Mouse (Mus musculus): ENCODE data around the gene Pdzk1. TPM values are rescaled to one million over a fixed set of nuclear protein-coding genes. Genes with fewer than 3 reads are reported as not detected.

The Pdzk1 gene
- total and polyA plus RNA-seq, 3 experiments, result 0.18 to 0.27 TPM; not detected in 1

DNA sequence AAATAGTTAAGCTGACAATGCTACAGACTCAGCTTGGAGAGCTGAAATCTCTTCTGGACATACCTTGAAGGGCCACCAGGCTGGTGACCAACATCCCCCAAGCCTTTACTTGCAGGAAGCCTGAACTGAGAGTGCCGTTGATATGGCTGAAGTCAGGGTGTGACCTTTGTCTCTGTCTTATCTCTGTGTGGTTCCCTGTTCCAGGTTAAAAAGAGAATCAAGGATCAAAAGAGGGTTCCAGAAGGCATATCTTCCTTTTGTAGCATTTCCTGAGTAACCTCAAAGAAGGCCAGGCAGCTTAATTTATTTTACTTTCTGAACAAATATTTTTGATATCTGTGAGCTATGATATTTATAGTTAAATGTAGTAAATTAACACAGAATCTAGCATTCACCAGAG is 26.9 kb upstream of the Pdzk1 start:
- Histone ChIP-seq H3K27ac (ENCODE audit: control insufficient read depth, low read depth, low read length) (no peak overlapping the region), H3K4me3 (ENCODE audit: control insufficient read depth in 1 of 2, insufficient read depth in 1 of 2, low read depth in 2 of 2, low read length in 2 of 2) (no peak overlapping the region), H3K27me3 (ENCODE audit: control insufficient read depth in 1 of 2, insufficient read depth in 2 of 2, low read length in 2 of 2) (no peaks in the 10 kb centered on the region), H3K4me1 (ENCODE audit: control insufficient read depth in 1 of 2, insufficient read depth in 2 of 2, low read length in 2 of 2) (peaks cover 3 to 6% of the 10 kb centered on the region in 2 experiments), H3K9me3 (replicated peaks; ENCODE audit: insufficient read depth, low read length) (no peaks in the 10 kb centered on the region), H3K9ac (ENCODE audit: control insufficient read depth, low read depth, low read length, poor library complexity, severe bottlenecking) (no peak overlapping the region), H3K79me2 (ENCODE audit: control insufficient read depth, insufficient read depth, low read length, poor library complexity) (no peaks in the 10 kb centered on the region), H3K36me3 (ENCODE audit: control insufficient read depth in 1 of 2, insufficient read depth in 2 of 2, low read length in 2 of 2) (peaks cover 0 to 9% of the 10 kb centered on the region in 2 experiments; a peak in 2 of 4 replicates)
- TF ChIP-seq ZNF384 (IDR thresholded peaks at IDR 0.05; ENCODE audit: low read depth, low read length) (no peak), ZKSCAN1 (IDR thresholded peaks at IDR 0.05; ENCODE audit: low read depth, low read length) (no peak), JUND (IDR thresholded peaks at IDR 0.05; ENCODE audit: low read depth, low read length) (no peak), SMC3 (IDR thresholded peaks at IDR 0.05; ENCODE audit: low read depth, low read length) (no peak), MXI1 (IDR thresholded peaks at IDR 0.05; ENCODE audit: low read depth, low read length) (no peak), UBTF (IDR thresholded peaks at IDR 0.05; ENCODE audit: borderline replicate concordance, insufficient read depth, low read depth, low read length) (no peak), ZMIZ1 (IDR thresholded peaks at IDR 0.05; ENCODE audit: low read depth, low read length) (no peak), MAZ (IDR thresholded peaks at IDR 0.05; ENCODE audit: low read depth, low read length) (no peak), POLR2A (IDR thresholded peaks at IDR 0.05; ENCODE audit: control insufficient read depth in 1 of 2, insufficient read depth in 1 of 2, low read depth in 1 of 2, low read length in 2 of 2, poor library complexity in 1 of 2) (no peak), NRF1 (IDR thresholded peaks at IDR 0.05; ENCODE audit: insufficient read depth, low read depth, low read length, poor library complexity, severe bottlenecking) (no peak), MYC (IDR thresholded peaks at IDR 0.05; ENCODE audit: low read depth, low read length) (no peak), E2F4 (IDR thresholded peaks at IDR 0.05; ENCODE audit: borderline replicate concordance, low read depth, low read length) (no peak), ETS1 (IDR thresholded peaks at IDR 0.05; ENCODE audit: low read depth, low read length) (no peak), CHD2 (IDR thresholded peaks at IDR 0.05; ENCODE audit: low read length) (no peak), ELF1 (IDR thresholded peaks at IDR 0.05; ENCODE audit: low read depth, low read length) (no peak), USF1 (IDR thresholded peaks at IDR 0.05; ENCODE audit: low read depth, low read length) (no peak), CTCF (IDR thresholded peaks at IDR 0.05 in 2 of 3, conservative IDR thresholded peaks at IDR 0.05 in 1 of 3; ENCODE audit: control insufficient read depth in 1 of 3, insufficient read depth in 1 of 3, low read depth in 2 of 3, low read length in 3 of 3, poor library complexity in 1 of 3, severe bottlenecking in 1 of 3) (no peak), POLR2AphosphoS2 (IDR thresholded peaks at IDR 0.05; ENCODE audit: low read length) (no peak), RCOR1 (IDR thresholded peaks at IDR 0.05; ENCODE audit: low read depth, low read length) (peak; percentile 68), GATA1 (IDR thresholded peaks at IDR 0.05; ENCODE audit: low read depth, low read length) (peak; percentile 80), SIN3A (IDR thresholded peaks at IDR 0.05; ENCODE audit: low read length) (no peak), USF2 (IDR thresholded peaks at IDR 0.05; ENCODE audit: borderline replicate concordance in 1 of 2, insufficient read depth in 1 of 2, low read depth in 1 of 2, low read length in 2 of 2) (no peak), MAFK (IDR thresholded peaks at IDR 0.05; ENCODE audit: borderline replicate concordance, low read depth, low read length) (no peak), HCFC1 (IDR thresholded peaks at IDR 0.05; ENCODE audit: low read depth, low read length) (no peak), TCF12 (IDR thresholded peaks at IDR 0.05; ENCODE audit: low read depth, low read length) (peak; percentile 67; the same call in 1 of the 2 replicates), CHD1 (IDR thresholded peaks at IDR 0.05; ENCODE audit: low read depth, low read length) (no peak), MYB (IDR thresholded peaks at IDR 0.05; ENCODE audit: low read depth, low read length) (no peak), POLR2AphosphoS5 (IDR thresholded peaks at IDR 0.05; ENCODE audit: borderline replicate concordance, low read depth, low read length) (no peak), ZC3H11A (IDR thresholded peaks at IDR 0.05; ENCODE audit: low read depth, low read length) (no peak), TAL1 (IDR thresholded peaks at IDR 0.05; ENCODE audit: low read length) (peak; percentile 9; the same call in 1 of the 2 replicates), GABPA (IDR thresholded peaks at IDR 0.05; ENCODE audit: low read depth, low read length) (no peak), MAX (IDR thresholded peaks at IDR 0.05; ENCODE audit: low read length) (no peak), KAT2A (conservative IDR thresholded peaks at IDR 0.05; ENCODE audit: low read depth, low read length) (no peak), EP300 (IDR thresholded peaks at IDR 0.05; ENCODE audit: low read depth in 1 of 2, low read length in 2 of 2) (peak; percentile 73 to 78), MEF2A (IDR thresholded peaks at IDR 0.05; ENCODE audit: extremely low read depth, insufficient replicate concordance, low read depth, low read length, poor library complexity, severe bottlenecking) (no peak), TBP (IDR thresholded peaks at IDR 0.05; ENCODE audit: low read depth, low read length) (no peak), BHLHE40 (IDR thresholded peaks at IDR 0.05; ENCODE audit: borderline replicate concordance, low read depth, low read length) (no peak)
- peak; percentile 50 for DNase-seq (ENCODE audit: low read depth, low spot score)
